Mouse (Mus musculus) heart, embryonic 13.5 days (tissue): ENCODE data around the gene Trim13. TPM values are rescaled to one million over a fixed set of nuclear protein-coding genes. Genes with fewer than 3 reads are reported as not detected.
A peak's percentile ranks its signal among the peaks of the same experiment; 100 is the strongest.
"Not testable (repeated sequence)": the region's sequence is repeated elsewhere in the genome, so short reads cannot be mapped to it uniquely, and the experiment has no call there.

Source experiments
- ATAC-seq: fragments of 200-750 bp; cut with Nextera tagmentation; 2 replicates; pipeline ENCODE4 v1.8.0; 2017; ENCODE audit warnings: moderate TSS enrichment; ENCODE audit not compliant: insufficient number of reproducible peaks, low FRiP score, low TSS enrichment; ENCODE audit errors: extremely low read depth
- H3K27ac ChIP-seq: fragments of 300-500 bp; sonication (generic); replicated peaks from 2 replicates; pipeline ENCODE4 v1.5.1; 2015; ENCODE audit warnings: moderate library complexity, mild to moderate bottlenecking, inconsistent platforms
- H3K27me3 ChIP-seq: fragments of 300-500 bp; sonication (generic); replicated peaks from 2 replicates; pipeline ENCODE4 v1.6.1; 2015; ENCODE audit warnings: mild to moderate bottlenecking, inconsistent platforms
- H3K36me3 ChIP-seq: fragments of 300-500 bp; sonication (generic); 2 replicates; pipeline ENCODE4 v1.6.1; 2015; ENCODE audit warnings: mild to moderate bottlenecking, inconsistent platforms
- H3K4me1 ChIP-seq: fragments of 300-500 bp; sonication (generic); 2 replicates; pipeline ENCODE4 v1.6.1; 2015; ENCODE audit warnings: inconsistent platforms
- H3K4me2 ChIP-seq: fragments of 300-500 bp; sonication (generic); 2 replicates; pipeline ENCODE4 v1.6.1; 2015; ENCODE audit warnings: inconsistent platforms, mild to moderate bottlenecking, moderate library complexity
- H3K4me3 ChIP-seq: fragments of 300-500 bp; sonication (generic); 2 replicates; pipeline ENCODE4 v1.5.1; 2015; ENCODE audit warnings: moderate library complexity, mild to moderate bottlenecking, inconsistent platforms
- H3K9ac ChIP-seq: fragments of 300-500 bp; sonication (generic); 2 replicates; pipeline ENCODE4 v1.6.1; 2015; ENCODE audit warnings: inconsistent platforms, mild to moderate bottlenecking, moderate library complexity
- H3K9me3 ChIP-seq: fragments of 300-500 bp; sonication (generic); 2 replicates; pipeline ENCODE4 v1.6.1; 2016; ENCODE audit warnings: inconsistent platforms
- WGBS: fragments of 180-500 bp; shearing (Covaris S2); methylation state at CpG from one replicate; pipeline ENCODE4 v1.1.7; 2015; ENCODE audit warnings: mixed read lengths; 5-methylcytosine and 5-hydroxymethylcytosine counted together
- polyA plus RNA-seq: library from polyadenylated mRNA; unstranded; fragments of >200 nt; fragmentation: Nextera tagmentation; extraction: Ambion mirVana; gene quantifications from 2 replicates; pipeline ENCODE4 v1.2.1, GENCODE M21; 2015

Trim13 gene
- polyA plus RNA-seq, 1 experiment from 2014 or later, result 13.0 TPM

DNA sequence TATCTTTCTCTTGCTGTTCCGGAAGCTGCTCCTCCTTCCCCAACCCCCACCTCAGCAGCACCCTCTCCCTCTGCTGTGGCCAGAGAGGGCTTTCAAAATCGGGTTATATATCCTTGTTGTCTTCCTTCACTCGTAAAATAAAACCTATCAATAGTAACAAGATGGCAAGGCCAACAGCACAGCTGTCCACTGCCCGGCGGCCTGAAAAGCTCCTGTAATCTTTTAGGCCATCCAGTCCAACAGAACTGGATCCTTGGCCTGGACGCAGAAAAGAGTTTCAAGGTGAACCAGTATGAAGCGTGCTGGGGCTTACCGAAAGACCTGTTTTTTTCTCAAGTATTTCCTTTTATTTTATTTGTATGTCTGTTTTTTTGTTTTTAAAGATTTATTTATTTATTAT is 22.1 kb upstream of the Trim13 start:
- H3K27ac ChIP-seq, result no peak overlapping the region
- no peak for ATAC-seq
- 0 out of 2 replicates have a peak, but pooled peaks cover 3% of the 10 kb centered on the region for H3K4me1 ChIP-seq
- WGBS, result 74% methylated on average over 8 of the region's 8 CpGs
- H3K27me3 ChIP-seq, result no peaks in the 10 kb centered on the region
- no peaks in the 10 kb centered on the region for H3K9me3 ChIP-seq
- no peaks in the 10 kb centered on the region for H3K36me3 ChIP-seq
- H3K4me2 ChIP-seq, result no peak overlapping the region
- no peak overlapping the region for H3K9ac ChIP-seq
- H3K4me3 ChIP-seq, result no peak overlapping the region

DNA sequence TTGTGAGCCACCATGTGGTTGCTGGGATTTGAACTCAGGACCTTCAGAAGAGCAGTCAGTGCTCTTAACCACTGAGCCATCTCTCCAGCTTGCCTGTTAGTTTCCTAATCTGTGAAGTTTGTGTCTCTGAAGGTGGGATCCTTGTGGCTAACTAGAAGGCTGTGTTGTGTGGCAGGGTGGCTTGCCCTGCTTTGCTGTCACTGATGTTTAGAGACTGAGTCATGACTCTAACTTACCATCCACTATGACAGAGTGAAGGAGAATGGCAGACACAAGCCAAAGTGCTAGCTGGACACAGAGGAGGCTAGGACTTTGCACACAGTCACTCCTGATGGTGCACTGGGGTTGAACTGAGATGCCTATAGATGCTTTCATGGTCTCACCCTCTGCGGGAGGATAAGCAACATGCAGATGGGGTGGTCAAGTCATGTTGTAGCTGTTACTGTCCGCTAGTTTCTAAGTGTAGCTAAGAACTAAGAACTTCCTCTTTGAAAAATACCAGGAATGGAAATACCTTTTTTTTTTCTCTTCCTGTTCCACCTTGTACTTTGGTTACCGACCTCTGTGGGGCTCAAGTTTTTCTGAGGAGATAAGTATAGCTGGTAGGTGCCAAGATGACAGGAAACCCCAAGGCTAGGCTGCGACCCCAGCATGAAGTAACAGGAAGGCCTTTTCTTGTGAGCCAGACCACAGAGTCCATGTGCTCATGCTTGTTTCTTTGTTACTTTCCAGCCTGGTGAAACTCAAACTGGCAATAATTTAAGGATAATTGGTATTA is 8.6 kb upstream of the Trim13 start:
- Histone ChIP-seq H3K9me3 (no peaks in the 10 kb centered on the region), H3K9ac (no peak overlapping the region), H3K4me2 (no peak overlapping the region), H3K36me3 (no peaks in the 10 kb centered on the region), H3K27ac (no peak overlapping the region), H3K4me1 (no peaks in the 10 kb centered on the region), H3K4me3 (no peak overlapping the region), H3K27me3 (no peaks in the 10 kb centered on the region)
- ATAC-seq, result no peak
- WGBS, result 56% methylated on average over 4 of the region's 4 CpGs

DNA sequence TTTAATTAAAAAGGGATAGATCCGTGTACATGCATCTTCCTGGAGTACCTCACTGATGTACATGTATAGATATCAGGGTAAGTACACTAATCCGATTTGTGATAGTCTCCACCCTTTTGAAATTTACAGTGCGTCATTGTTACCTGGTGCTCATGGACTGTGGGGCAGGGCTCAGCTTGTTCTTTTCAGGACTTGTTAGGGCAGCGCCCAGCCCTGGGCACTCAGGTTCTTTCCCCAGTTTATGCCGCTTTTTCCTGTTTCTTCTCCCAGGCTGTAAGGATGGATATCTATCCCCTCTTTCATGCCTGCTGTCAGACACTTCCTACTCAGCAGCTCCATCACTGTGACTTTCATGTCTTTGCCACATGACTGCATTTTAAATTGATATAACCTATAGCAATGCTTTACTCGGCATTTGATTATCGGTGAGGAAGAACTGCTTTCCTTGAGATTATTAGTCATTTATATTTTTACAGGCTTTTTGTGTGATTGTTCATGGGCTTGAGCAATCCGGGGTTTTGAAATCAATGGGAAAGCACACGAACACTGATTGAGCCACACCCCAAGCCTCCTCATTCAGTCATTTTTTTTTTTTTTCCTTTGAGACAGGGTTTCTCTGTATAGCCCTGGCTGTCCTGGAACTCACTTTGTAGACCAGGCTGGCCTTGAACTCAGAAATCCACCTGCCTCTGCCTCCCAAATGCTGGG is 1.2 kb upstream of the Trim13 start:
- peaks cover 22% of the 10 kb centered on the region for H3K4me1 ChIP-seq
- H3K4me3 ChIP-seq, result no peak overlapping the region
- H3K4me2 ChIP-seq, result no peak overlapping the region
- no peak overlapping the region for H3K9ac ChIP-seq
- H3K9me3 ChIP-seq, result no peaks in the 10 kb centered on the region
- no peak overlapping the region for H3K27ac ChIP-seq
- no peak for ATAC-seq
- peaks cover 5% of the 10 kb centered on the region; the same call in 1 of the 2 replicates for H3K36me3 ChIP-seq
- 84% methylated on average over 9 of the region's 9 CpGs for WGBS
- H3K27me3 ChIP-seq, result no peaks in the 10 kb centered on the region

DNA sequence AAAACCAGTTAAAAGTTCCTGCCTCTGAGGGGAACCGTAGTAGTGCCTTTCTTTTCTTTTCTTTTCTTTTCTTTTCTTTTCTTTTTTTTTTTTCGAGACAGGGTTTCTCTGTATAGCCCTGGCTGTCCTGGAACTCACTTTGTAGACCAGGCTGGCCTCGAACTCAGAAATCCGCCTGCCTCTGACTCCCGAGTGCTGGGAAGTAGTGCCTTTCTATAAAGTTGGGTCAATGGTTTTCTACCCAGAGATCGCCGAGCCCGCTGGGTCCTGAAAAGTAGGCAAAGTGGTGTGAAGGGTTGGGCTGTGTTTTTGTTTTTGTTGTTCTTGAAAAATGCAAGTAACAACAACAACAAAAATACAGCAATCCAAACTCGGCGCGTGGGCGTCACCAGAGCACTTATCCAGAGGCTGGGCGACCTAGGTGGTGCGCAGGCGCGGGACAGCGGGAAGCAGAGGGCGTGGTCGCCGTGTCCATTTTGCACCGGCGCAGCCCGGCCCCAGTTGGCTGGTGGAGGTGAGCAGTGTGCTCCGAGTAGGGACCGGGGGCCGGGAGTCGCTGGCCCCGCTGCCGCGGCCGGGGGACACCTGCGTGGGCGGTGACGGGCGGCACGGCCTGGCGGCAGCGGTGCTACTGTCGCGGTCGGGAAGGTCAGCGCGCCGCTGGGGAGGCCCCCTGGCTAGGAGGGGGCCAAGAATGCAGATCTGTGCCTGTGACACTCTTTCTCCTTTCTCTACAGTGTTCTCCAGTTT is 1.2 kb downstream of the Trim13 start:
- Histone ChIP-seq H3K4me2 (peak overlapping the region; percentile 68), H3K27me3 (no peaks in the 10 kb centered on the region), H3K9ac (peak overlapping the region; percentile 93), H3K9me3 (no peaks in the 10 kb centered on the region), H3K4me1 (peaks cover 24% of the 10 kb centered on the region), H3K36me3 (peaks cover 20% of the 10 kb centered on the region), H3K4me3 (peak overlapping the region; percentile 82), H3K27ac (peak overlapping the region; percentile 88)
- 3% methylated on average over 44 of the region's 44 CpGs for WGBS
- ATAC-seq, result peak; percentile 94

DNA sequence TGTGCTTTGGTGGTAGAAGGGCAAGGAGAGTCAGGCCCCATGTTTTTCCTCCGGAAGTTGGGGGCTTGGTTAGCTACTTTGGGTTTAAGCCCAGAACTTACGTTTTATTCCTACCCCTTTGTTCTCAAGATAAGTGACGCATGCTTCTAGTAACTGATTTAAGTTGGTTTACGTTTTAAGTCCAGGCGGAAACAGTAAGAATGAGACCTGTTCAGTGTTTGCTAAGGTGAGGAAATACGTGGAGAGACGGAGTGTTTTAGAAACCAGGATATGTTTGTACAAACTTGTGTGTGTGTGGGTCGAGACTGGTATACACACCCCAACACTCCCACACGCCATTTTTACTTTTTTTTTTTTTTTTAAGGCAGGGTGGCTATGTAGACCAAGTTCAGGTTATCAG is 3.3 kb downstream of the Trim13 start:
- no peaks in the 10 kb centered on the region for H3K27me3 ChIP-seq
- peak overlapping the region; percentile 68 for H3K4me2 ChIP-seq
- no peaks in the 10 kb centered on the region for H3K9me3 ChIP-seq
- 76% methylated on average over 9 of the region's 9 CpGs for WGBS
- H3K27ac ChIP-seq, result no peak overlapping the region
- no peak overlapping the region; the same call in 1 of the 2 replicates for H3K4me3 ChIP-seq
- H3K36me3 ChIP-seq, result peaks cover 39% of the 10 kb centered on the region
- ATAC-seq, result no peak
- peaks cover 24% of the 10 kb centered on the region for H3K4me1 ChIP-seq
- H3K9ac ChIP-seq, result no peak overlapping the region

DNA sequence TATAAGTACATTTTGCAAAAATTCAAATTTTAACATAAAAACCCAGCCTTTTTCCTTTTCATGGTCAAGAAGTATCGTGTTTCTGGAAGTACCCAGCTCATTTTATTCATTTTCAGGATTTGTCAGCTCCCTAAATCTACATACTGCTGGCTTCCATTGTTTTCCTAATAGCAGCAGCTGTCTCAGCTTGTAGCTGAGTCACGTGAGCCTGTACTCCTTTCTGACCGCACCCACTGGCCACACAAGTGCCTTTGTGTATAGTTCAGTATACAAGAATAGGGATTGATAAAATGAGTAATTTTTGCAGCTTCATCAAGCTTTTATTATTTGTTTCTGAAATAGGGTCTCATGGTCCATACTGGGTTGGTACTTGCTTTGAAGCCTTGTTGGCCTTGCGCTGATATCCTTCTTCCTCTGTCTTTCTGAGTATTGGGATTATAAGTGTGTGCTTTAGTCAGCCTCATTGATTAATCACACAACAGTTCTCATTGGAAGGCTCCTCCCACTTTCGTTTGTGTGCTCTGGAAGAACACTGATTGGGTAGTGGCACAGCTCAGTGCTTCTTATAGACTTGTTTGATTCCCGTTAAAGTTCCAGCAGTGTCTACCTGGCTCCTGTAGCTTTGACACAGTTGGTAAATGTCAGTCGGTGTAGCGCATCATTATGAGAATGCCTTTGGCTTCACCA is 5.2 kb downstream of the Trim13 start:
- H3K4me1 ChIP-seq, result peaks cover 20% of the 10 kb centered on the region
- no peak overlapping the region for H3K4me3 ChIP-seq
- WGBS, result 87% methylated on average over 8 of the region's 8 CpGs
- H3K4me2 ChIP-seq, result no peak overlapping the region
- H3K27ac ChIP-seq, result no peak overlapping the region
- no peaks in the 10 kb centered on the region for H3K27me3 ChIP-seq
- H3K9ac ChIP-seq, result no peak overlapping the region
- no peaks in the 10 kb centered on the region for H3K9me3 ChIP-seq
- peaks cover 52% of the 10 kb centered on the region for H3K36me3 ChIP-seq
- no peak for ATAC-seq

DNA sequence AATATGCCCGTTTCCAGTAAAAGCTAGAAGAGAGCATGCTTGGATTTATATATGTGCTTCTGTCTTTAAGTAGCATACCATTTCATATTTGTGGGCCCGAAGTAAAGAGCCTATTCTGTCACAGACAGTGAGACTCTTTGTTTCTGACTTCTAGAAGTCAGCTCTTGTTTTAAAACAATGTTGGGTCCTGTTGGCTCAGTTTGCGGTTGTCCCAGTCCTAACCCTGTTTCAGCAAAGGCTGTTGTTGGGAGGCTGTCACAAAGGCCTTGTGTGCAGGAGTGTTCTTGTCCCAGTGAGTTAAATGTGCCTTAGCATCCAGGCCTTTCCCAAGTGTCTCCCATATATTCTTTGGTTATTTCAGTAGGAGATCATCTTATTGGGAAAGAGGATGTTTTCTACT is 6.0 kb downstream of the Trim13 start:
- WGBS, result 88% methylated on average over 3 of the region's 3 CpGs
- Histone ChIP-seq H3K4me2 (no peak overlapping the region), H3K27ac (no peak overlapping the region), H3K9ac (no peak overlapping the region), H3K4me1 (peaks cover 20% of the 10 kb centered on the region), H3K36me3 (peaks cover 52% of the 10 kb centered on the region), H3K9me3 (no peaks in the 10 kb centered on the region), H3K4me3 (no peak overlapping the region), H3K27me3 (no peaks in the 10 kb centered on the region)
- ATAC-seq, result no peak

DNA sequence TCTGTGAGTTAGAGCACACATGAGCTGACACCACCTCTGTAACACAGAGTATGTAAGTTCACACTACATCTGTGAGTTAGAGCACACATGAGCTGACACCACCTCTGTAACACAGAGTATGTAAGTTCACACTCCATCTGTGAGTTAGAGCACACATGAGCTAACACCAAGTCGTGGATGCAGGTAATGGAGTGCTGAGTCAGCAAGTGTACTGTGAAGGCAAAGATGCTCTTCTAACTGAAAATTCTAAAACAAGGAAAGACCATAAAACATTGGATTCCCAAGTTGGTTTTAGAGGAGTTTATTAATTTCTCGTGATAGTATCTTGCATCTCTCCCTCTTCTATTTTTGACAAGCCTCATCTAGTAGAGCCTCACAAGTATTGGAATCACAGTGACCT is 8.0 kb downstream of the Trim13 start:
- H3K9me3 ChIP-seq, H3K27me3 ChIP-seq, ATAC-seq, H3K9ac ChIP-seq, H3K4me1 ChIP-seq, H3K4me2 ChIP-seq, H3K4me3 ChIP-seq, H3K27ac ChIP-seq: not testable (repeated sequence)
- WGBS, result 79% methylated on average over 2 of the region's 2 CpGs
- peaks cover 52% of the 10 kb centered on the region for H3K36me3 ChIP-seq

DNA sequence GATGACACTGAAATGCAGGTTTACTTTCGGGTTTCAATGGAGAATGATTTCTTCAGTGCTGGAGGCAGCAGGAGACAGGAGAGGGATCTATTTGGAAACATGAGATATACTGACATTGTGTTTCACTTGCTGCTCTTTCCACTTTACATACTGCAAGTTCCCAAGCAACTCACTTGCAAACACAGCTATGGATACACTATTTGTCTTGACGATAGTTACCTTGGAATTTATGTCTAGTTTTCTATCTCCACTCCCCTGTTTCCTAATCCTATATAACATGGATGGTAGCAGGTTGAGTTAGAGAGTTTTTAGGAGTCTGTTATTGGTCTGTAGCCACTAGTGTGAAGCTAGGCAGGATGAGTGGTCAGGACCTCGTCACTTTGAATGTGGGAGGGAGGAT is 9.1 kb downstream of the Trim13 start, which contains the start of gene Kcnrg:
Kcnrg (plus strand) TSS at position 301 of the 400 bp plus-strand sequence.
- H3K4me3 ChIP-seq, result no peak within 1 kb of the TSS
- no peaks in the 10 kb centered on the region for H3K4me1 ChIP-seq
- no peak within 1 kb of the TSS for H3K27ac ChIP-seq
- ATAC-seq, result no peak
- H3K4me2 ChIP-seq, result no peak within 1 kb of the TSS
- H3K36me3 ChIP-seq, result peaks cover 46% of the 10 kb centered on the region
- no peak within 1 kb of the TSS for H3K9ac ChIP-seq
- no peaks in the 10 kb centered on the region for H3K9me3 ChIP-seq
- no peaks in the 10 kb centered on the region for H3K27me3 ChIP-seq
- 79% methylated on average over 3 of the region's 3 CpGs for WGBS

DNA sequence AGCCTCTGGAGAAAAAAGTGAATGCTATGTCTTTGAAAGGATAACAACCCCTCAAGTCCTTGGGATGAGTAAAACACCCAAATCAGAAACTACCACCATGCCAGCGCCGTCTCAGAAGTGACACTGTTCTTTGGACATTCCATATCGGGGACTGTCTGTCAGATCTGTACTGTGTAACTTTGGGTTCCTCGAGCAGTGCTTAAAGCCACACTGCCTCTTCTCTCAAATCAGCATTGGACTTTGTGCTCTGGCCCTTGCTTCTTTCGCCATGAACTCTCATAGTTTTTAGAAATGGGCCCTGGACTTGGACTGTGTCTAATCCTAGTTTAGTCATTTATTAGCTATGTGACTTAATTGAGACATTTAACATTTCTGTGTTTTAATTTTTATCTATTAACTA is 13.7 kb downstream of the Trim13 start:
- no peak for ATAC-seq
- Histone ChIP-seq H3K36me3 (peaks cover 9% of the 10 kb centered on the region), H3K9me3 (no peaks in the 10 kb centered on the region), H3K4me1 (no peaks in the 10 kb centered on the region), H3K4me3 (no peak overlapping the region), H3K9ac (no peak overlapping the region), H3K4me2 (no peak overlapping the region), H3K27me3 (no peaks in the 10 kb centered on the region), H3K27ac (no peak overlapping the region)
- 89% methylated on average over 5 of the region's 5 CpGs for WGBS

DNA sequence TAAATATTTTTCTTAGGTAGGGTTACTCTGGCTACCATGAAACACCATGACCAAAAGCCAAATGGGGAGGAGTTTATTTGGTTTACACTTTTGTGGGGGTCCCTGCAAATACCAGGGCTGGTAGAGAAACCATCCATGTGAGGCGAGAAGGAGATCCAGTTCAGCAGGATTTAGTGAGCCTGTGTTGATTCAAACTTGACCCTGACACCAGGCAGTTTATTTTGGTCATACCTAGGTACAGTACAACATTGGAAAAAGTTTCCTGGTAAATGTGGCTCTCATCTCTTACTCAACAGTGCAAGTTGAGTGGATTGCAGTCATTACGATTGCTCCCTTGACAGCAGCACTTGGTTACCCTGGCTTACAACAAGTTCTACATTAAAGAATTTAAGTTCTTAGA is 15.3 kb downstream of the Trim13 start:
- H3K9ac ChIP-seq, result no peak overlapping the region
- no peak for ATAC-seq
- H3K27me3 ChIP-seq, result no peaks in the 10 kb centered on the region
- no peaks in the 10 kb centered on the region for H3K9me3 ChIP-seq
- no peaks in the 10 kb centered on the region for H3K36me3 ChIP-seq
- WGBS, result 87% methylated on average over 2 of the region's 2 CpGs
- no peak overlapping the region for H3K4me3 ChIP-seq
- H3K27ac ChIP-seq, result no peak overlapping the region
- no peak overlapping the region for H3K4me2 ChIP-seq
- no peaks in the 10 kb centered on the region for H3K4me1 ChIP-seq
